8 mouse cellular contexts compared by ENCODE assay signal in the genomic region with DNA sequence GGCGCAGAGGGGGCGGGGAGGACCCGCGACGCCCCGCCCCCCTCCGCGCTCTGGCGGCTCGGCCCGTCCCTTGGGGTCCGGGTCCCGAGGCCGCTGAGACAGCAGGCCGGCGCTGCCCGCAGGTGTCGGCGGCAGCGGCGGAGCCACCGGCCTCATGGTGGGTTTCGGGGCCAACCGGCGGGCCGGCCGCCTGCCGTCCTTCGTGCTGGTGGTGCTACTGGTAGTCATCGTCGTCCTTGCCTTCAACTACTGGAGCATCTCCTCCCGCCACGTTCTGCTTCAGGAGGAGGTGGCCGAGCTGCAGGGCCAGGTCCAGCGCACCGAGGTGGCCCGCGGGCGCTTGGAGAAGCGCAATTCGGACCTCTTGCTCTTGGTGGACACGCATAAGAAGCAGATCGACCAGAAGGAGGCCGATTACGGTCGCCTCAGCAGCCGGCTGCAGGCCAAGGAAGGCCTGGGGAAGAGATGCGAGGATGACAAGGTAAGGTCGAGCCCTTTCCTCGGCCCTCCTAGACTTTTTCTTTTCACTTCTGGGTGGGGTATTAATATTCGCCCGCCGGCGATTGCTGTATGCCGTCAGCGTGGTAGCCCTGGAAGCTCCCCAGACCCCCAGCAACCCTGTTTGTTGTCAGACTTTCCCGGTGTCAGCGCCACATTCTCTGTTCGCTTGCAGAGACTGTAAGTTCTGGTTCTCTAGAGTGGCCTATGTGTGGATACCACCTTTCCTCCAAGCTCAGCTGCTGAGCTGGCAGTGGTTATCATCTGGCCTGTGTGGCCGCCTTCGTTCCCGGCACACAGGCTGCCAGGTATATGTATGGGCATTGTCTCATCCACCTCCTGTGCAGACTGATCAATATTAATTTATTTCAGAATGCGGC. TPM values are rescaled to one million over a fixed set of nuclear protein-coding genes. Genes with fewer than 3 reads are reported as not detected.
A peak's percentile ranks its signal among the peaks of the same experiment; 100 is the strongest.
DNase-seq lines count a peak whose midpoint lies in the region; ATAC-seq and TF ChIP-seq lines count a peak whose summit lies in the region.

No protein-coding gene starts in this region.

- 3% methylated on average over 63 of the region's 63 CpGs for WGBS in thymus, adult 2 months
- under 1% methylated on average over 60 of the region's 63 CpGs for WGBS in forebrain, embryonic 13.5 days
- 1% methylated on average over 56 of the region's 63 CpGs for WGBS in hindbrain, postnatal 0 days
- under 1% methylated on average over 61 of the region's 63 CpGs for WGBS in liver, embryonic 12.5 days (ENCODE audit: insufficient replicate concordance)

- 0 out of 2 replicates have a peak, but pooled peaks have one; percentile 36 for ATAC-seq in cerebellum, adult (ENCODE audit: insufficient number of reproducible peaks, low FRiP score, low TSS enrichment)
- ATAC-seq in forebrain, embryonic 13.5 days = no peak
- ATAC-seq in hindbrain, postnatal 0 days = no peak
- peak; percentile 58 for ATAC-seq in liver, embryonic 12.5 days

- H3K9me3 ChIP-seq in forebrain, embryonic 13.5 days (replicated peaks) = no peaks in the 10 kb centered on the region
- no peaks in the 10 kb centered on the region for H3K9me3 ChIP-seq in hindbrain, postnatal 0 days (ENCODE audit: low read length)
- H3K9me3 ChIP-seq in liver, embryonic 12.5 days (replicated peaks) = no peaks in the 10 kb centered on the region

- H3K4me2 ChIP-seq in forebrain, embryonic 13.5 days = peak overlapping the region; percentile 94
- peak overlapping the region; percentile 74 for H3K4me2 ChIP-seq in hindbrain, postnatal 0 days (ENCODE audit: low read depth, low read length)
- peak overlapping the region; percentile 98 for H3K4me2 ChIP-seq in liver, embryonic 12.5 days

- peaks cover 6% of the 10 kb centered on the region for H3K4me1 ChIP-seq in thymus, adult 2 months (replicated peaks; ENCODE audit: control insufficient read depth, insufficient read depth, low read length)
- peaks cover 31% of the 10 kb centered on the region for H3K4me1 ChIP-seq in forebrain, embryonic 13.5 days
- H3K4me1 ChIP-seq in hindbrain, postnatal 0 days (ENCODE audit: insufficient read depth, low read length) = peaks cover 11% of the 10 kb centered on the region
- H3K4me1 ChIP-seq in liver, embryonic 12.5 days = peaks cover 21% of the 10 kb centered on the region

- H3K27me3 ChIP-seq in thymus, adult 2 months (ENCODE audit: control insufficient read depth, insufficient read depth, low read length) = no peaks in the 10 kb centered on the region
- H3K27me3 ChIP-seq in forebrain, embryonic 13.5 days = no peaks in the 10 kb centered on the region
- H3K27me3 ChIP-seq in hindbrain, postnatal 0 days (ENCODE audit: insufficient read depth, low read length) = no peaks in the 10 kb centered on the region
- H3K27me3 ChIP-seq in liver, embryonic 12.5 days (replicated peaks) = 0 out of 2 replicates have a peak, but pooled peaks cover 5% of the 10 kb centered on the region

- TF ChIP-seq POLR2A in thymus, adult 2 months (IDR thresholded peaks at IDR 0.05; ENCODE audit: control insufficient read depth, extremely low read depth, insufficient read depth, low read length, poor library complexity) = no peak

- no peak for DNase-seq in cerebellum, postnatal 4 days (ENCODE audit: low spot score in 2 of 2)
- DNase-seq in thymus, adult 2 months = no peak
- DNase-seq in thymus, adult 18-20 months = no peak
- peak; percentile 63 for DNase-seq in hindbrain, postnatal 0 days (ENCODE audit: low spot score)
- DNase-seq in right cerebral cortex, postnatal 36 days (ENCODE audit: low spot score in 2 of 2) = peak; percentile 18 to 34

- no peaks in the 10 kb centered on the region for H3K36me3 ChIP-seq in thymus, adult 2 months (ENCODE audit: control insufficient read depth, insufficient read depth, low read length)
- 0 out of 2 replicates have a peak, but pooled peaks cover 6% of the 10 kb centered on the region for H3K36me3 ChIP-seq in forebrain, embryonic 13.5 days (ENCODE audit: poor library complexity, severe bottlenecking)
- no peaks in the 10 kb centered on the region for H3K36me3 ChIP-seq in hindbrain, postnatal 0 days (ENCODE audit: insufficient read depth, low read length)
- H3K36me3 ChIP-seq in liver, embryonic 12.5 days = no peaks in the 10 kb centered on the region

- peak overlapping the region; percentile 71 for H3K4me3 ChIP-seq in thymus, adult 2 months (ENCODE audit: control insufficient read depth, insufficient read depth, low read length)
- peak overlapping the region; percentile 88 for H3K4me3 ChIP-seq in forebrain, embryonic 13.5 days
- H3K4me3 ChIP-seq in hindbrain, postnatal 0 days (ENCODE audit: low read length) = peak overlapping the region; percentile 70
- H3K4me3 ChIP-seq in liver, embryonic 12.5 days = peak overlapping the region; percentile 80

- no peak overlapping the region for H3K27ac ChIP-seq in thymus, adult 2 months (ENCODE audit: control insufficient read depth, insufficient read depth, low read length)
- peak overlapping the region; percentile 78 for H3K27ac ChIP-seq in forebrain, embryonic 13.5 days
- peak overlapping the region; percentile 89 for H3K27ac ChIP-seq in hindbrain, postnatal 0 days
- H3K27ac ChIP-seq in liver, embryonic 12.5 days = peak overlapping the region; percentile 58; the same call in 1 of the 2 replicates

- no peak for TF ChIP-seq CTCF in thymus, adult 2 months (IDR thresholded peaks at IDR 0.05; ENCODE audit: borderline replicate concordance, control insufficient read depth, extremely low read depth, insufficient read depth, low read length, poor library complexity)
- no peak for TF ChIP-seq CTCF in hindbrain, postnatal 0 days (IDR thresholded peaks at IDR 0.05; ENCODE audit: low read depth)

- peak overlapping the region; percentile 89 for H3K9ac ChIP-seq in forebrain, embryonic 13.5 days
- peak overlapping the region; percentile 73 for H3K9ac ChIP-seq in hindbrain, postnatal 0 days (replicated peaks; ENCODE audit: low read length)
- H3K9ac ChIP-seq in liver, embryonic 12.5 days = peak overlapping the region; percentile 81

RNA-seq across cellular contexts. Expression of a gene that starts 0.5 kb away (rescaled TPM):
- polyA plus RNA-seq in thymus, adult 2 months (2012; rRNA removed) = 8.7 and 10.0 TPM in 2 replicates
- polyA plus RNA-seq in forebrain, embryonic 13.5 days (2015; fragmentation: Nextera tagmentation; extraction: Ambion mirVana) = 25.9 and 27.6 TPM in 2 replicates
- 79.7 and 120 TPM in 2 replicates for total RNA-seq in hindbrain, postnatal 0 days (2014; rRNA removed)
- 59.8 and 60.2 TPM in 2 replicates for polyA plus RNA-seq in hindbrain, postnatal 0 days (2015; fragmentation: Nextera tagmentation; extraction: Ambion mirVana)
- polyA plus RNA-seq in liver, embryonic 12.5 days (2016; fragmentation: Nextera tagmentation; extraction: Ambion mirVana) = 9.8 and 11.8 TPM in 2 replicates

Comparison
In these comparisons a context has a peak if more than half of its experiments do, and no peak if none do; other contexts are left out.
1. ATAC-seq: peak in cerebellum, adult (single experiment) and liver, embryonic 12.5 days (single experiment); none in forebrain, embryonic 13.5 days (single experiment) and hindbrain, postnatal 0 days (single experiment).
2. DNase-seq: peak in hindbrain, postnatal 0 days (single experiment) and right cerebral cortex, postnatal 36 days (2 of 2); none in cerebellum, postnatal 4 days (0 of 2), thymus, adult 2 months (single experiment) and thymus, adult 18-20 months (0 of 2).
3. Peak in every context shown above with its lines, with median percentiles within 50 percentile points of each other: H3K4me3 ChIP-seq, H3K4me2 ChIP-seq and H3K9ac ChIP-seq.